Mouse (Mus musculus) liver, embryonic 12.5 days (tissue): ENCODE data around the gene Kdm4c. TPM values are rescaled to one million over a fixed set of nuclear protein-coding genes. Genes with fewer than 3 reads are reported as not detected.
A peak's percentile ranks its signal among the peaks of the same experiment; 100 is the strongest.
"Not testable (repeated sequence)": the region's sequence is repeated elsewhere in the genome, so short reads cannot be mapped to it uniquely, and the experiment has no call there.

Source experiments
- ATAC-seq: fragments of 200-750 bp; cut with Nextera tagmentation; 2 replicates; pipeline ENCODE4 v1.8.0; 2017; ENCODE audit warnings: moderate number of reproducible peaks, mild to moderate bottlenecking, moderate library complexity
- H3K27ac ChIP-seq: fragments of 300-500 bp; sonication (generic); 2 replicates; pipeline ENCODE4 v1.5.1; 2016; ENCODE audit warnings: mild to moderate bottlenecking
- H3K27me3 ChIP-seq: fragments of 300-500 bp; sonication (generic); replicated peaks from 2 replicates; pipeline ENCODE4 v1.6.1; 2016; ENCODE audit warnings: mild to moderate bottlenecking, moderate library complexity
- H3K36me3 ChIP-seq: fragments of 300-500 bp; sonication (generic); 2 replicates; pipeline ENCODE4 v1.6.1; 2016; ENCODE audit warnings: mild to moderate bottlenecking, moderate library complexity
- H3K4me1 ChIP-seq: fragments of 300-500 bp; sonication (generic); 2 replicates; pipeline ENCODE4 v1.6.1; 2016
- H3K4me2 ChIP-seq: fragments of 300-500 bp; sonication (generic); 2 replicates; pipeline ENCODE4 v1.6.1; 2016; ENCODE audit warnings: mild to moderate bottlenecking, moderate library complexity
- H3K4me3 ChIP-seq: fragments of 300-500 bp; sonication (generic); 2 replicates; pipeline ENCODE4 v1.5.1; 2016; ENCODE audit warnings: mild to moderate bottlenecking, moderate library complexity
- H3K9ac ChIP-seq: fragments of 300-500 bp; sonication (generic); 2 replicates; pipeline ENCODE4 v1.6.1; 2016; ENCODE audit warnings: mild to moderate bottlenecking, moderate library complexity
- H3K9me3 ChIP-seq: fragments of 300-500 bp; sonication (generic); replicated peaks from 2 replicates; pipeline ENCODE4 v1.6.1; 2016; ENCODE audit warnings: mild to moderate bottlenecking, moderate library complexity
- WGBS: fragments of 180-500 bp; shearing (Covaris S2); methylation state at CpG from one replicate; pipeline ENCODE4 v1.1.7; 2016; ENCODE audit not compliant: insufficient replicate concordance; 5-methylcytosine and 5-hydroxymethylcytosine counted together
- polyA plus RNA-seq: library from polyadenylated mRNA; unstranded; fragments of >200 nt; fragmentation: Nextera tagmentation; extraction: Ambion mirVana; gene quantifications from 2 replicates; pipeline ENCODE4 v1.2.1, GENCODE M21; 2016

The Kdm4c gene
- polyA plus RNA-seq, 1 experiment from 2014 or later, result 7.4 TPM

DNA sequence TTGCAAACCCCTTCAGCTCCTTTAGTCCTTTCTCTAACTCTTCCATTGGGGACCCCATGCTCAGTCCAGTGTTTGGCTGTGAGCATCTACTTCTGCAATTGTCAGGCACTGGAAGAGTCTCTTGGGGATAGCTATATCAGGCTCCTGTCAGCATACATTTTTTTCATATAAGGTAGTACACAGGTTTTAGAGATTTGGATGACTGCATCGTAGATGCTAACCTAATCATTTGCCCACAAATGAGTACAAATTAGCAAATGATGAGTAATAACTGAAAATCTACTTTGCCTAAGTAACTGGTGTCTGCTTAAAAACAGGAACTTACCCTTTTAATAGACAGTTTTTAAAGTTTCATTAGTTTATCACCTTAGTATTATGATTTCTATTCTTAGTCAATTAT, 77.0 kb downstream of the Kdm4c start:
- no peaks in the 10 kb centered on the region for H3K9me3 ChIP-seq
- H3K9ac ChIP-seq, result no peak overlapping the region
- no peak overlapping the region for H3K4me2 ChIP-seq
- H3K4me3 ChIP-seq, result no peak overlapping the region
- H3K27ac ChIP-seq, result no peak overlapping the region
- WGBS, result 81% methylated on average over 1 of the region's 1 CpGs
- peaks cover 6% of the 10 kb centered on the region for H3K36me3 ChIP-seq
- no peak for ATAC-seq
- no peaks in the 10 kb centered on the region for H3K4me1 ChIP-seq
- H3K27me3 ChIP-seq, result no peaks in the 10 kb centered on the region

DNA sequence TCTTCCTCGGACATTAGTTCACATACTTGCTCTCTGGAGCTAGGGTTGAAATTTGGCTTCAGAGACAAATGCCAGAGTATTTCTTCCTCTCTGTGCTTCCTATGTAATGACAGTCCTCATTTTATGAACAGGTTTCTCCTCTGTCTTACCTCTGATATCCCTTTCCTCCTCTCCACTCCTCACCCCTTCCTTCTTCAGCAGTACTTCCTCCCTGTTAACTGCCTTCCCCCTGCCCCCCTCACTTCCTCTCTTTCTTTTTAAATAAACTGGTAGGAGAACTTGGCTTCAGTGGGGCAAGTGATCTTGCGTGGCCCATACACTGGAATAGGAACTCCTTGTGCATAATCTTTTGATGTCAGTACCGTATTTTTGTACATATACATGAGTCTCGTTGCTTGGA, 115.2 kb downstream of the Kdm4c start:
- H3K27ac ChIP-seq, result no peak overlapping the region
- no peaks in the 10 kb centered on the region for H3K9me3 ChIP-seq
- no peaks in the 10 kb centered on the region for H3K27me3 ChIP-seq
- H3K4me2 ChIP-seq, result no peak overlapping the region
- H3K9ac ChIP-seq, result no peak overlapping the region
- H3K4me3 ChIP-seq, result no peak overlapping the region
- ATAC-seq, result no peak
- peaks cover 25% of the 10 kb centered on the region for H3K36me3 ChIP-seq
- no peaks in the 10 kb centered on the region for H3K4me1 ChIP-seq
- whole genome bisulfite sequencing, result 76% methylated on average over 4 of the region's 4 CpGs

DNA sequence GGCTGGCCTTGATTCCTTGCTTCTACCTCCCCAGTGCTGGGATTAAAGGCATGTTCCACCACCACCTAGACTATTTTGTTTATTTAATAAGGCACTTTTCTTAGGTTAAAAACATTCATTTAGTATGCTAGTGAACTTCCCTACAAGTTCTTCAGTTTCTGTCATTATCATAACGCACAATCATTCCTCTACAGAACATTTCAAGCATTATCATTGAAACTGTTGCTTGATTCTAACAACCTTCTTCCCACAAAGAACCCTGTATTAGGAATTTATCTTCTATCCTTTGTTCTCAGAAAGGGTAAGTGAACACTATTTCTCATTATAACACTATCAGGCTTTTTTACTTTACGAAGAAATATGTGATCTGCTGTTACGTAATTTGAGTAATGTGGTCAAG, 118.0 kb downstream of the Kdm4c start:
- H3K27me3 ChIP-seq, result no peaks in the 10 kb centered on the region
- no peaks in the 10 kb centered on the region for H3K9me3 ChIP-seq
- no peak for ATAC-seq
- no peak overlapping the region for H3K4me2 ChIP-seq
- H3K4me1 ChIP-seq, result no peaks in the 10 kb centered on the region
- H3K27ac ChIP-seq, result no peak overlapping the region
- no peak overlapping the region for H3K4me3 ChIP-seq
- H3K9ac ChIP-seq, result no peak overlapping the region
- 87% methylated on average over 3 of the region's 3 CpGs for WGBS
- peaks cover 21% of the 10 kb centered on the region for H3K36me3 ChIP-seq

DNA sequence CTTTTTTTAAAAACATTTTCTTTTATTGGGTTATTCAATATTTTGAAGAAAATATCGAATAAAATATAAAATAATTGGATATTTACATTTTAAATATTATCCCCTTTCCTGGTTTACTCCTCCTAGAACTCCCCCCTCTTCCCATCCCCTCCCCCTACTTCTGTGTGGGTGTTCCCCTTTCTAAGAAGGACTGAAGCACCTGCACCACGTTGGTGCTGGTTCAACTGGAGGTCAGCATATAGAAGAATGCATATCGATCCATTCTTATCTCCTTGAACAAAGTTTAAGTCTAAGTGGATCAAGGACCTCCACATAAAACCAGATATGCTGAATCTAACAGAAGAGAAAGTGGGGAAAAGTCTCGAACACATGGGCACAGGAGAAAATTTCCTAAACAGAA, 144.3 kb downstream of the Kdm4c start:
- Histone ChIP-seq H3K4me1 (no peaks in the 10 kb centered on the region), H3K9ac (no peak overlapping the region), H3K4me3 (no peak overlapping the region), H3K4me2 (no peak overlapping the region), H3K27me3 (no peaks in the 10 kb centered on the region), H3K27ac (no peak overlapping the region), H3K36me3 (peaks cover 8% of the 10 kb centered on the region; the same call in 1 of the 2 replicates), H3K9me3 (no peaks in the 10 kb centered on the region)
- ATAC-seq, result no peak
- 66% methylated on average over 4 of the region's 4 CpGs for WGBS

DNA sequence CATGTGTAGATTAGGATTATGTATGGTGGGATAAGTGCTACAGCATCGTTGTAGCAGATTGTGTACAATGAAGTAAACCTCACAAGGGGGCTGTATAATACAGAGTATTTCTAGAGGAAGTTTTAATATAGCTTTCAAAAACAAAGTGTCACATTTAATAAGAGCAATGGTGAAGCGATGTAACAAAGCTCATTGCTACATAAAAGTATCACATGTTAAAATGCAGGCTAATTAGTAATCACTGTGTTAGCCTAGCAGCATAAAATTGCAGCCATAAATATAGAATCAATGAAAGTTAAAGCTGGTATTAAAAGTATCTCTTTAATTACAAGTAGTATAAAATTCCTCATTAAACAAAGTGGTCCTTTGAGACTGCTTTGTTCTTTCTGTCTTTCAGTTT, 150.9 kb downstream of the Kdm4c start:
- Histone ChIP-seq H3K9ac (no peak overlapping the region), H3K4me1 (no peaks in the 10 kb centered on the region), H3K27me3 (no peaks in the 10 kb centered on the region), H3K36me3 (peaks cover 14% of the 10 kb centered on the region; the same call in 1 of the 2 replicates), H3K9me3 (no peaks in the 10 kb centered on the region), H3K27ac (no peak overlapping the region), H3K4me2 (no peak overlapping the region), H3K4me3 (no peak overlapping the region)
- no peak for ATAC-seq
- WGBS, result 76% methylated on average over 2 of the region's 2 CpGs

DNA sequence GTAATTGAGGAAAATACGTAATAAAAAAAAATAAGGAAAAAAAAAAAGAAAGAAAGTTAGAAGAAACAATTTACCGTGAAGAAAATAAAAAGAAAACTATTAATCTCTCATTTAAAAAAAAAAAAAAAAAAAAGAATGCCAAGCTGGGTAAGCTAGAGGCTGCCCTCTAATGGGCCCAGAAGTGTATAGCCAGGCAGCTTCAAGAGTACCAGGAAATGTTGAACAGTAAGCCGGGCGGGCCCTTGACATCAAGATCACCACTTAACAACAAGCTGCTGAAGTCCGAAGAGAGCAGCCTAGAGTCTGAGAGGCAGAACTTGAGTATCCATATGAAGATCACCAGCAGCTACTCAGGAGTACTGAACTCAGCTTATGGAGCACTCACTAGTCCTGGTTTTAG, 154.3 kb downstream of the Kdm4c start:
- no peaks in the 10 kb centered on the region for H3K27me3 ChIP-seq
- H3K9me3 ChIP-seq, result no peaks in the 10 kb centered on the region
- no peak for ATAC-seq
- no peak overlapping the region for H3K4me3 ChIP-seq
- no peak overlapping the region for H3K9ac ChIP-seq
- WGBS, result 82% methylated on average over 5 of the region's 5 CpGs
- H3K36me3 ChIP-seq, result peaks cover 15% of the 10 kb centered on the region; the same call in 1 of the 2 replicates
- no peak overlapping the region for H3K27ac ChIP-seq
- H3K4me2 ChIP-seq, result no peak overlapping the region
- no peaks in the 10 kb centered on the region for H3K4me1 ChIP-seq

DNA sequence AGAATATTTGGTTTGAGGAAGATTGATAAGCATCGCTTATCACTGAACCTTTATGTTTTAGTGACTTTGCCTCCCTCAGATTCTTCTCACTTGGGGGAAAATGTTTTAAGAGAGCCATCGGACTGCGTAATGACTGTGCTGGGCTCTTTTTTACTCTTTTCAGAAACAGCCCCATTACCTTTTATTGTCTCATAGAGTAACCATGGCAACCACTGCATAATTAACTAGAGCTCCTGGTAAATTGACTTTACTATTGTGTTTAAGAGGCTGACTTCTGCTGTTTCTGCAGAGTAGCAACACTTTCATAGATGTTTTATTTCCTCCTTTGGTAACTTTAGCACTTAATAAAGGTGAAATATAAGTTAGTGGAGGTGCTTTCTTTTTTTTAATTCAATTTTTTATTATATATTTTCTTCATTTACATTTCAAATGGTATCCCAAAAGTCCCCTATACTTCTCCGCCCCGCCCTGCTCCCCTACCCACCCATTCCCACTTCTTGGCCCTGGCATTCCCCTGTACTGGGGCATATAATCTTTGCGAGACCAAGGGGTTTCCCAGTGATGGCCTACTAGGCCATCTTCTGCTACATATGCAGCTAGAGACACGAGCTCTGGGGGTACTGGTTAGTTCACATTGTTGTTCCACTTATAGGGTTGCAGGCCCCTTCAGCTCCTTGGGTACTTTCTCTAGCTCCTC, 159.5 kb downstream of the Kdm4c start:
- ATAC-seq, H3K27me3 ChIP-seq, H3K4me1 ChIP-seq, H3K4me3 ChIP-seq, H3K9me3 ChIP-seq, H3K9ac ChIP-seq, H3K27ac ChIP-seq, H3K4me2 ChIP-seq: not testable (repeated sequence)
- peaks cover 31% of the 10 kb centered on the region for H3K36me3 ChIP-seq
- 76% methylated on average over 7 of the region's 7 CpGs for WGBS

DNA sequence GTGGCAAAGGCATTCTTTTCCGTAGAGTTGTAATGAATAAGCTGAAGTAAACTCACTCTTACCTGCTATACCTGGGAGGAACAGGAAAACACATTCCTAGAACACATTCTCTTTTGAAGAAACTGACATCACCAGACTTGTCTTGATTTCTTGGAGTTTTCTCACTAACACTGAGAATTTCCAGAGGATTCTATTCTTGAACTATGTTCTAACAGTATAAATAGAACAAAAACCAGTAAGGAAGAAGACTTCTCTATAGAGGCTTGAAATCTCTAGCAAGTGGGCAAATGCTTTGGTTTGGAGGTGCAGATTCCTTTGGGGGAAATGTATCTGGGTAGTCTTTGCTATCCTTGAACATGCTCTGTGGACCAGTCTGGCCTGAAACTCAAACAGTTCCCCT, 166.4 kb downstream of the Kdm4c start:
- H3K9me3 ChIP-seq, result no peaks in the 10 kb centered on the region
- no peak overlapping the region for H3K4me3 ChIP-seq
- no peak overlapping the region for H3K4me2 ChIP-seq
- ATAC-seq, result no peak
- no peak overlapping the region for H3K9ac ChIP-seq
- 74% methylated on average over 1 of the region's 1 CpGs for WGBS
- H3K27me3 ChIP-seq, result no peaks in the 10 kb centered on the region
- peaks cover 28% of the 10 kb centered on the region for H3K36me3 ChIP-seq
- H3K4me1 ChIP-seq, result no peaks in the 10 kb centered on the region
- no peak overlapping the region for H3K27ac ChIP-seq

DNA sequence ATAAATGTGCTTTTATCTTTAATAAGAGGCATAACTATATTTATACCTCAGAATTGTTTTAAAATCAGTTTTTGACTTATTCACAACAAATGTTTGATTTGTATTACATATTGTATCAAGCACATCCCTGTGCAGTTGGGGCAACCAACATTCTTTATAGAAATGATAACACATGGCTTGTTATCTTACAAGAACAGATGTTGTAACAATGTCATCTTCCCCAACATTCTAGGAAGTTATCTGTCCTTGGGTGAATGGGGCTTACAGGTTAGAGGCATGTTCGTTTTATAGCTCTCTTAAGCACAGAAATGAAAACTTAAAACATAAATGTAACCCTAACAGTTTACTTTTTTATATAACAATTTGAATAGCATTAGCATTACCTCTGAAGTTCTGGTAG, 177.5 kb downstream of the Kdm4c start:
- H3K9ac ChIP-seq, result no peak overlapping the region
- no peaks in the 10 kb centered on the region for H3K4me1 ChIP-seq
- no peak overlapping the region for H3K4me3 ChIP-seq
- H3K27ac ChIP-seq, result no peak overlapping the region
- 17% methylated on average over 1 of the region's 1 CpGs for WGBS
- ATAC-seq, result peak; percentile 68
- no peak overlapping the region for H3K4me2 ChIP-seq
- H3K27me3 ChIP-seq, result no peaks in the 10 kb centered on the region
- no peaks in the 10 kb centered on the region for H3K9me3 ChIP-seq
- H3K36me3 ChIP-seq, result no peaks in the 10 kb centered on the region

Other genes with a start within 250 kb of the Kdm4c start
- 0.05 and 0.20 TPM in 2 replicates for gene Frmd3, start 229.1 kb upstream of the Kdm4c start, polyA plus RNA-seq